In the genomic region with DNA sequence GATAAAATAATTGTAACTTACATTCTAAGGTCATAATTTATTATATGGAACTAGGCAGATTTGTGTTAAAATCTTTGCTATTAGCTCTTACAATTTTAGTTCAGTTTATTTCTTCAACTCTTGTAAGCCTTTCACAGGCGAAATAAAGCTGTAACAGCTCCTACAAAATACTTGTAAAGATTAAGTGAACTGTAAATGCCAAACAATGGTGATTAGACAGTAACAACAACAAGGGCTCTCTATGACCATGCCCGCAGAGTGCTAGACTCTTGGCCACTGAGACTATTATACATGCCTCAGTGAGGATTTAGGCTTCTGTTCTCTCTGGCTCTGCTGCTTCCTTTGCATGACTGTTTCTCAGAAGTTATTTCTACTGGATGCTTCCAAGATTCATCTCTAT, we compare ENCODE assay signal across 26 mouse cellular contexts.
"Had no signal": no experiment of that assay in that cellular context is flagged by ENCODE, and none has a peak within 500 bp of the region (broad histone marks: within the 10 kb centered on the region; RNA-seq: fewer than 3 reads in every experiment).

No protein-coding gene starts in this region.

- H3K9ac ChIP-seq: heart, embryonic 13.5 days; heart, embryonic 15.5 days; hindbrain, embryonic 13.5 days; hindbrain, embryonic 15.5 days; kidney, embryonic 15.5 days; limb, embryonic 12.5 days had no signal

- DNase-seq: gastrocnemius, postnatal 14 days; gastrocnemius, postnatal 36 days; heart, adult 11 months; heart, adult 2 months; heart, postnatal 14 days; heart, postnatal 36 days; kidney, adult 11 months; kidney, adult 2 months; kidney, adult 9 months; kidney, postnatal 14 days; kidney, postnatal 36 days; layer of hippocampus, adult 9-11 months; layer of hippocampus, postnatal 36 days; liver had no signal

- H3K4me2 ChIP-seq: heart, embryonic 11.5 days; heart, embryonic 13.5 days; heart, embryonic 15.5 days; hindbrain, embryonic 13.5 days; hindbrain, embryonic 15.5 days; kidney, embryonic 15.5 days; limb, embryonic 12.5 days; liver, embryonic 11.5 days had no signal

- H3K4me1 ChIP-seq: heart, embryonic 13.5 days; heart, embryonic 15.5 days; hindbrain, embryonic 13.5 days; hindbrain, embryonic 15.5 days; kidney, embryonic 15.5 days; limb, embryonic 10.5 days; limb, embryonic 12.5 days had no signal

- H3K9me3 ChIP-seq: heart, embryonic 13.5 days; heart, embryonic 15.5 days; hindbrain, embryonic 13.5 days; hindbrain, embryonic 15.5 days; kidney, embryonic 15.5 days; limb, embryonic 10.5 days; limb, embryonic 12.5 days had no signal

- H3K27ac ChIP-seq: heart, adult 2 months; heart, embryonic 13.5 days; heart, embryonic 15.5 days; hindbrain, embryonic 13.5 days; hindbrain, embryonic 15.5 days; hindbrain, postnatal 0 days; kidney, embryonic 15.5 days; kidney, postnatal 0 days; limb, embryonic 10.5 days; limb, embryonic 12.5 days had no signal

- H3K4me3 ChIP-seq: heart, adult 2 months; heart, embryonic 13.5 days; heart, embryonic 15.5 days; hindbrain, embryonic 13.5 days; hindbrain, embryonic 15.5 days; kidney, embryonic 15.5 days; limb, embryonic 10.5 days; limb, embryonic 12.5 days had no signal

- ATAC-seq: hindbrain, postnatal 0 days; intestine, embryonic 16.5 days had no signal

- H3K36me3 ChIP-seq: heart, embryonic 15.5 days; kidney, embryonic 15.5 days; limb, embryonic 10.5 days; limb, embryonic 12.5 days had no signal

- H3K27me3 ChIP-seq: heart, embryonic 13.5 days; heart, embryonic 15.5 days; hindbrain, embryonic 13.5 days; hindbrain, embryonic 15.5 days; kidney, embryonic 15.5 days; limb, embryonic 12.5 days had no signal
